In the genomic region with DNA sequence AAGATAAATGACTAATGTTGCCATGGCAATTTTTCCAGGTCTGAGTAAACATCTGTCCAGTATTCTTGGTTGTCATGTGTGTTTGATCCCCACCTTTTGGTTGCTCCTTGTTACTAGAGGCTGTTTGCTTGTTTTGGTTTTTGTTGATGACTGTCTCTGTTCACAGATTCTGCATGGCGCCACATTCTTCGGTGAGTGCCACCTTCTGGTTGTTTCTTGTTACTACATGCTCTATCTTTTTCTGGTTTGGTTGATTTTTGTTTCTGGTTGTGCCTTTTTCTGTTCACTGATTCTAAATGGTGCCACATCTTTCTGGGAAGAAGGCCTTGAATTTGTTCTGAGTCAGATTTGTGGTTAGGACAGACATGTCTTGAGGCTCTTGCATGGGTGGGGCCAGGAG, we compare ENCODE assay signal across 29 mouse cellular contexts. TPM values are rescaled to one million over a fixed set of nuclear protein-coding genes. Genes with fewer than 3 reads are reported as not detected.
DNase-seq lines count a peak whose midpoint lies in the region; ATAC-seq and TF ChIP-seq lines count a peak whose summit lies in the region.
"Had no signal": no experiment of that assay in that cellular context is flagged by ENCODE, and none has a peak within 500 bp of the region (broad histone marks: within the 10 kb centered on the region; RNA-seq: fewer than 3 reads in every experiment).

No protein-coding gene starts in this region.

- POLR2A ChIA-PET in Patski (lab: Charles Lee), result no interaction called here

- peaks cover 46% of the 10 kb centered on the region for H3K9me3 ChIP-seq in E14TG2a.4 (ENCODE audit: low read length)
- H3K9me3 ChIP-seq: hindbrain, embryonic 15.5 days had no signal

- 0 out of 2 replicates have a peak, but pooled peaks have one; percentile 11 for TF ChIP-seq CTCF in layer of hippocampus, adult 2 months (conservative IDR thresholded peaks at IDR 0.05)
- peak; percentile 53 for TF ChIP-seq CTCF in E14TG2a.4 (conservative IDR thresholded peaks at IDR 0.05; ENCODE audit: low read length)
- TF ChIP-seq CTCF in Patski (IDR thresholded peaks at IDR 0.05), result peak; percentile 9

- no peaks in the 10 kb centered on the region for H3K36me3 ChIP-seq in E14TG2a.4 (ENCODE audit: insufficient read depth, low read length)
- H3K36me3 ChIP-seq: embryonic facial prominence, embryonic 12.5 days; heart, embryonic 13.5 days; hindbrain, embryonic 15.5 days had no signal

- intact Hi-C loops in left cerebral cortex, postnatal 36 days (cut with DNase I), result no loop called here

- ATAC-seq in Patski, result no peak
- ATAC-seq: CD4-positive, CD25-positive, alpha-beta regulatory T cell, adult 4 months; forebrain, embryonic 16.5 days had no signal

- no peak overlapping the region for H3K27ac ChIP-seq in layer of hippocampus, adult 2 months
- H3K27ac ChIP-seq: embryonic facial prominence, embryonic 12.5 days; heart, embryonic 13.5 days; hindbrain, embryonic 15.5 days had no signal

- in situ Hi-C loops in Patski (cut with MboI; ENCODE audit: low pct_unique_long_range_greater_than_20kb), result no loop called here

- DNase-seq in layer of hippocampus, adult 2 months (ENCODE audit: low spot score in 2 of 2), result no peak
- no peak for DNase-seq in layer of hippocampus, adult 18-20 months (ENCODE audit: low spot score in 2 of 2)
- peak; percentile 6 for DNase-seq in 3T3-L1 (ENCODE audit: low read depth, low spot score)
- no peak for DNase-seq in Patski (ENCODE audit: low read depth, low spot score)
- no peak for DNase-seq in spleen, postnatal 14 days (ENCODE audit: low spot score in 2 of 2)
- no peak for DNase-seq in yolk sac, embryonic 10.5 days (ENCODE audit: low spot score)
- no peak for DNase-seq in left cerebral cortex, postnatal 36 days (ENCODE audit: low spot score in 2 of 2)
- DNase-seq: adrenal gland, adult 2 months; B cell, adult 2 months; cerebellum, adult 11 months; cerebellum, adult 8-10 months; cerebellum, postnatal 14 days; gastrocnemius, postnatal 25 days; heart, postnatal 36 days had no signal

- no peaks in the 10 kb centered on the region for H3K27me3 ChIP-seq in E14TG2a.4 (ENCODE audit: insufficient read depth, low read length)
- no peaks in the 10 kb centered on the region for H3K27me3 ChIP-seq in Patski
- H3K27me3 ChIP-seq: embryonic facial prominence, embryonic 12.5 days; heart, embryonic 13.5 days; hindbrain, embryonic 15.5 days had no signal

- no peaks in the 10 kb centered on the region for H3K4me1 ChIP-seq in E14TG2a.4 (replicated peaks; ENCODE audit: low read depth, low read length)
- H3K4me1 ChIP-seq: embryonic facial prominence, embryonic 12.5 days; heart, embryonic 13.5 days; hindbrain, embryonic 15.5 days had no signal

- CTCF ChIA-PET in Patski (lab: Charles Lee), result no interaction called here

- no peak overlapping the region for H3K4me3 ChIP-seq in layer of hippocampus, adult 2 months
- H3K4me3 ChIP-seq in E14TG2a.4 (replicated peaks; ENCODE audit: low read length), result no peak overlapping the region
- H3K4me3 ChIP-seq: embryonic facial prominence, embryonic 12.5 days; heart, embryonic 13.5 days; hindbrain, embryonic 15.5 days had no signal

RNA-seq across cellular contexts. Expression of a gene that starts 7.1 kb away (rescaled TPM):
- total RNA-seq in layer of hippocampus, adult 2 months (2021), result not detected
- not detected for total RNA-seq in layer of hippocampus, adult 18-20 months (2021)
- polyA plus RNA-seq in Patski (2021), result not detected
- total RNA-seq in left cerebral cortex, postnatal 36 days (2021), result not detected
- total RNA-seq: adrenal gland, adult 2 months; adrenal gland, postnatal 4 days; common myeloid progenitor, adult 5-6 weeks; gastrocnemius, adult 18-20 months; gastrocnemius, postnatal 25 days; granulocyte monocyte progenitor cell, adult 5-6 weeks; heart, adult 8-10 months; heart, postnatal 36 days had no signal
- polyA plus RNA-seq: adrenal gland, adult 2 months; brain, embryonic 14.5 days; CD4-positive, CD25-positive, alpha-beta regulatory T cell, adult 4 months; embryonic facial prominence, embryonic 12.5 days; forebrain, embryonic 11.5 days; forebrain, embryonic 16.5 days; heart, embryonic 13.5 days; heart, postnatal 0 days; hindbrain, embryonic 11.5 days; hindbrain, embryonic 15.5 days had no signal

RNA-seq across cellular contexts. Expression of a gene that starts 42.7 kb away (rescaled TPM):
- not detected for total RNA-seq in layer of hippocampus, adult 2 months (2021)
- not detected for total RNA-seq in layer of hippocampus, adult 18-20 months (2021)
- not detected for polyA plus RNA-seq in Patski (2021)
- not detected for total RNA-seq in left cerebral cortex, postnatal 36 days (2021)
- total RNA-seq: adrenal gland, adult 2 months; adrenal gland, postnatal 4 days; common myeloid progenitor, adult 5-6 weeks; gastrocnemius, adult 18-20 months; gastrocnemius, postnatal 25 days; granulocyte monocyte progenitor cell, adult 5-6 weeks; heart, adult 8-10 months; heart, postnatal 36 days had no signal
- polyA plus RNA-seq: adrenal gland, adult 2 months; brain, embryonic 14.5 days; CD4-positive, CD25-positive, alpha-beta regulatory T cell, adult 4 months; embryonic facial prominence, embryonic 12.5 days; forebrain, embryonic 11.5 days; forebrain, embryonic 16.5 days; heart, embryonic 13.5 days; heart, postnatal 0 days; hindbrain, embryonic 11.5 days; hindbrain, embryonic 15.5 days had no signal

RNA-seq across cellular contexts. Expression of a gene that starts 58.0 kb away (rescaled TPM):
- total RNA-seq in layer of hippocampus, adult 2 months (2021), result not detected
- total RNA-seq in layer of hippocampus, adult 18-20 months (2021), result not detected
- not detected for polyA plus RNA-seq in Patski (2021)
- total RNA-seq in left cerebral cortex, postnatal 36 days (2021), result not detected
- total RNA-seq: adrenal gland, adult 2 months; adrenal gland, postnatal 4 days; common myeloid progenitor, adult 5-6 weeks; gastrocnemius, adult 18-20 months; gastrocnemius, postnatal 25 days; granulocyte monocyte progenitor cell, adult 5-6 weeks; heart, adult 8-10 months; heart, postnatal 36 days had no signal
- polyA plus RNA-seq: adrenal gland, adult 2 months; brain, embryonic 14.5 days; CD4-positive, CD25-positive, alpha-beta regulatory T cell, adult 4 months; embryonic facial prominence, embryonic 12.5 days; forebrain, embryonic 11.5 days; forebrain, embryonic 16.5 days; heart, embryonic 13.5 days; heart, postnatal 0 days; hindbrain, embryonic 11.5 days; hindbrain, embryonic 15.5 days had no signal
